Mouse (Mus musculus) brown adipose tissue, adult 24 weeks (tissue): ENCODE data around the gene Nanp. TPM values are rescaled to one million over a fixed set of nuclear protein-coding genes. Genes with fewer than 3 reads are reported as not detected.

ENCODE experiments used
- polyA plus RNA-seq: library from polyadenylated mRNA; stranded (reverse); fragments of >200 nt; gene quantifications from 2 replicates; pipeline ENCODE4 v1.2.4, GENCODE M21; 2012; ENCODE audit not compliant: missing spikeins, insufficient read depth, insufficient read length

The Nanp gene
- polyA plus RNA-seq, 1 experiment: 2.1 TPM

Other genes starting within 250 kb of the Nanp start
- gene Abhd12, start 134.7 kb downstream of the Nanp start, polyA plus RNA-seq: 32.4 and 57.2 TPM in 2 replicates
- gene Gins1, start 134.0 kb downstream of the Nanp start, polyA plus RNA-seq: 3.6 and 3.8 TPM in 2 replicates
- 5.0 and 6.6 TPM in 2 replicates for gene Ninl, start within 50 bp of the Nanp start, polyA plus RNA-seq
- gene Gm14151, start 53.0 kb upstream of the Nanp start, polyA plus RNA-seq: not detected in 2 replicates
- not detected in 2 replicates for gene Gm14147, start 58.8 kb upstream of the Nanp start, polyA plus RNA-seq